In the genomic region with DNA sequence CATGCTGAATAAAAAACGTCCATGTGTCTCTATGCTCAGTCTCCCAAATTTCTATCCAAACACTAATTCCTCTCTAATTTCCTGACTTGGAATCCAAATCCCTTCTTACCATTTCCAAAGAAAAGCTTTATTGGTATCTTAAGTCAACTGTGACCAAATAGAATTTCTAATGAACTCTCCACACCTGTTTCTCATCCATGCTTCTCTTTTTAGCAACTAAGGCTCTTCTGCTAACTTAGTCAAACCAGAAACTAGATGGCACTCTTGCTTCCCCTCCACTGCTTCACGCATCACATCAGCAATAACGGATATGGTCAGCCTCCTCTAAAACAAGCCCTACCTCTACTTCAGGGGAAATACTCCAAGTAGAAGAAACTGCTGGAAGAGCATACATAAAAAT, we compare ENCODE assay signal across 11 mouse cellular contexts. TPM values are rescaled to one million over a fixed set of nuclear protein-coding genes. Genes with fewer than 3 reads are reported as not detected.
A peak's percentile ranks its signal among the peaks of the same experiment; 100 is the strongest.
DNase-seq lines count a peak whose midpoint lies in the region; ATAC-seq and TF ChIP-seq lines count a peak whose summit lies in the region.
"Had no signal": no experiment of that assay in that cellular context is flagged by ENCODE, and none has a peak within 500 bp of the region (broad histone marks: within the 10 kb centered on the region; RNA-seq: fewer than 3 reads in every experiment).

No protein-coding gene starts in this region.

- H3K4me2 ChIP-seq in forebrain, embryonic 14.5 days (ENCODE audit: low read length) = no peak overlapping the region
- H3K4me2 ChIP-seq in forebrain, embryonic 11.5 days (ENCODE audit: low read depth, low read length, severe bottlenecking) = no peak overlapping the region
- no peak overlapping the region for H3K4me2 ChIP-seq in stomach, postnatal 0 days (replicated peaks; ENCODE audit: low read depth)
- H3K4me2 ChIP-seq in kidney, embryonic 14.5 days (replicated peaks; ENCODE audit: low read depth, low read length) = no peak overlapping the region
- H3K4me2 ChIP-seq: forebrain, embryonic 12.5 days; hindbrain, embryonic 14.5 days; limb, embryonic 15.5 days had no signal

- no peaks in the 10 kb centered on the region for H3K4me1 ChIP-seq in forebrain, embryonic 14.5 days (ENCODE audit: control insufficient read depth, insufficient read depth, low read length)
- no peaks in the 10 kb centered on the region for H3K4me1 ChIP-seq in forebrain, embryonic 11.5 days (replicated peaks; ENCODE audit: control insufficient read depth, insufficient read depth, low read length)
- no peaks in the 10 kb centered on the region for H3K4me1 ChIP-seq in stomach, postnatal 0 days (replicated peaks; ENCODE audit: control insufficient read depth, insufficient read depth)
- H3K4me1 ChIP-seq in kidney, embryonic 14.5 days (ENCODE audit: control insufficient read depth, insufficient read depth, low read length) = no peaks in the 10 kb centered on the region
- H3K4me1 ChIP-seq: limb, embryonic 15.5 days had no signal

- DNase-seq in forebrain, embryonic 14.5 days (ENCODE audit: low spot score) = peak; percentile 3
- no peak for DNase-seq in forebrain, embryonic 11.5 days (ENCODE audit: low spot score)
- no peak for DNase-seq in left cerebral cortex, adult 2 months (ENCODE audit: extremely low spot score in 1 of 2, low spot score in 2 of 2)
- no peak for DNase-seq in left cerebral cortex, adult 18-20 months (ENCODE audit: low spot score in 2 of 2)
- peak; percentile 20 for DNase-seq in brain, embryonic 14.5 days (ENCODE audit: low read depth)
- DNase-seq in stomach, postnatal 0 days (ENCODE audit: low spot score) = no peak
- DNase-seq in urinary bladder, postnatal 10 days (ENCODE audit: low spot score) = no peak

- no peak overlapping the region for H3K4me3 ChIP-seq in forebrain, embryonic 14.5 days (ENCODE audit: low read depth, low read length)
- H3K4me3 ChIP-seq in forebrain, embryonic 11.5 days (ENCODE audit: low read depth, low read length) = no peak overlapping the region
- no peak overlapping the region for H3K4me3 ChIP-seq in left cerebral cortex, adult 2 months
- no peak overlapping the region for H3K4me3 ChIP-seq in stomach, postnatal 0 days (ENCODE audit: low read depth, low read length)
- H3K4me3 ChIP-seq in kidney, embryonic 14.5 days (ENCODE audit: low read length) = no peak overlapping the region
- H3K4me3 ChIP-seq: forebrain, embryonic 12.5 days; limb, embryonic 15.5 days had no signal

- no peak overlapping the region for H3K9ac ChIP-seq in forebrain, embryonic 14.5 days (ENCODE audit: low read length)
- no peak overlapping the region for H3K9ac ChIP-seq in forebrain, embryonic 11.5 days (ENCODE audit: low read length)
- H3K9ac ChIP-seq in stomach, postnatal 0 days (ENCODE audit: low read length) = no peak overlapping the region
- H3K9ac ChIP-seq in kidney, embryonic 14.5 days (ENCODE audit: low read depth, low read length) = no peak overlapping the region
- H3K9ac ChIP-seq: forebrain, embryonic 12.5 days; hindbrain, embryonic 14.5 days; limb, embryonic 15.5 days had no signal

- peak; percentile 22 for TF ChIP-seq CTCF in left cerebral cortex, adult 2 months (IDR thresholded peaks at IDR 0.05)
- TF ChIP-seq CTCF in brain, embryonic 14.5 days (IDR thresholded peaks at IDR 0.05; ENCODE audit: borderline replicate concordance, extremely low read depth, insufficient read depth, insufficient read length) = no peak
- peak; percentile 41 for TF ChIP-seq CTCF in stomach, postnatal 0 days (IDR thresholded peaks at IDR 0.05; ENCODE audit: low read depth)

- no peaks in the 10 kb centered on the region for H3K9me3 ChIP-seq in forebrain, embryonic 14.5 days (replicated peaks; ENCODE audit: control insufficient read depth, low read length)
- no peaks in the 10 kb centered on the region for H3K9me3 ChIP-seq in forebrain, embryonic 11.5 days (ENCODE audit: control insufficient read depth, low read length)
- H3K9me3 ChIP-seq in stomach, postnatal 0 days (ENCODE audit: control insufficient read depth, low read length) = no peaks in the 10 kb centered on the region
- no peaks in the 10 kb centered on the region for H3K9me3 ChIP-seq in kidney, embryonic 14.5 days (ENCODE audit: control insufficient read depth, low read length)
- H3K9me3 ChIP-seq: forebrain, embryonic 12.5 days; limb, embryonic 15.5 days had no signal

- no peak overlapping the region for H3K27ac ChIP-seq in forebrain, embryonic 14.5 days (ENCODE audit: low read depth, low read length)
- no peak overlapping the region for H3K27ac ChIP-seq in forebrain, embryonic 11.5 days (ENCODE audit: low read depth, low read length)
- H3K27ac ChIP-seq in left cerebral cortex, adult 2 months = peak overlapping the region; percentile 32; the same call in 1 of the 2 replicates
- no peak overlapping the region for H3K27ac ChIP-seq in stomach, postnatal 0 days (replicated peaks)
- H3K27ac ChIP-seq in kidney, embryonic 14.5 days (ENCODE audit: low read depth, low read length) = no peak overlapping the region
- H3K27ac ChIP-seq: forebrain, embryonic 12.5 days; hindbrain, embryonic 14.5 days; limb, embryonic 15.5 days had no signal

- ATAC-seq in forebrain, embryonic 14.5 days = no peak
- no peak for ATAC-seq in forebrain, embryonic 11.5 days (replicated peaks; ENCODE audit: low FRiP score)
- ATAC-seq in stomach, postnatal 0 days (ENCODE audit: low FRiP score, low TSS enrichment) = no peak
- ATAC-seq in kidney, embryonic 14.5 days (ENCODE audit: low FRiP score, low TSS enrichment) = no peak

- no peaks in the 10 kb centered on the region for H3K36me3 ChIP-seq in forebrain, embryonic 14.5 days (ENCODE audit: control insufficient read depth, insufficient read depth, low read length)
- no peaks in the 10 kb centered on the region for H3K36me3 ChIP-seq in forebrain, embryonic 11.5 days (ENCODE audit: control insufficient read depth, insufficient read depth, low read length)
- H3K36me3 ChIP-seq in stomach, postnatal 0 days (ENCODE audit: control insufficient read depth, insufficient read depth, low read length) = no peaks in the 10 kb centered on the region
- H3K36me3 ChIP-seq in kidney, embryonic 14.5 days (ENCODE audit: control insufficient read depth, insufficient read depth, low read length) = no peaks in the 10 kb centered on the region
- H3K36me3 ChIP-seq: forebrain, embryonic 12.5 days; limb, embryonic 15.5 days had no signal

- WGBS in forebrain, embryonic 14.5 days = 49% methylated on average over 3 of the region's 3 CpGs
- 53% methylated on average over 3 of the region's 3 CpGs for WGBS in forebrain, embryonic 11.5 days
- 45% methylated on average over 3 of the region's 3 CpGs for WGBS in stomach, postnatal 0 days
- WGBS in kidney, embryonic 14.5 days = 42% methylated on average over 3 of the region's 3 CpGs

- no peak for TF ChIP-seq POLR2A in brain, embryonic 14.5 days (IDR thresholded peaks at IDR 0.05; ENCODE audit: borderline replicate concordance, extremely low read depth, insufficient read depth, insufficient read length, poor library complexity, severe bottlenecking)

- TF ChIP-seq EP300 in stomach, postnatal 0 days (optimal IDR thresholded peaks at IDR 0.05) = no peak

- no peaks in the 10 kb centered on the region for H3K27me3 ChIP-seq in forebrain, embryonic 14.5 days (replicated peaks; ENCODE audit: control insufficient read depth, insufficient read depth, low read length)
- H3K27me3 ChIP-seq in forebrain, embryonic 11.5 days (ENCODE audit: control insufficient read depth, insufficient read depth, low read length) = no peaks in the 10 kb centered on the region
- H3K27me3 ChIP-seq in stomach, postnatal 0 days (ENCODE audit: control insufficient read depth, insufficient read depth, low read length) = no peaks in the 10 kb centered on the region
- no peaks in the 10 kb centered on the region for H3K27me3 ChIP-seq in kidney, embryonic 14.5 days (ENCODE audit: control insufficient read depth, insufficient read depth, low read length)
- H3K27me3 ChIP-seq: forebrain, embryonic 12.5 days; limb, embryonic 15.5 days had no signal

- intact Hi-C loops in left cerebral cortex, adult 2 months (cut with DNase I) = loop anchor here (2.0 to 10.0 kb wide), 3 partner anchors 119 to 453 kb away; partner anchors contain the start of gene Zbtb37

RNA-seq across cellular contexts. Expression of gene Rabgap1l, which starts 49.0 kb away (rescaled TPM):
- polyA plus RNA-seq in forebrain, embryonic 14.5 days (2014; fragmentation: Nextera tagmentation; extraction: Ambion mirVana) = 25.6 and 35.8 TPM in 2 replicates
- 11.5 and 17.4 TPM in 2 replicates for polyA plus RNA-seq in forebrain, embryonic 11.5 days (2014; fragmentation: Nextera tagmentation; extraction: Ambion mirVana)
- total RNA-seq in left cerebral cortex, adult 2 months (2021) = 100 to 1,000 TPM; 195 to 202 TPM
- total RNA-seq in left cerebral cortex, adult 18-20 months (2021) = 100 to 1,000 TPM; 205 to 221 TPM
- polyA plus RNA-seq in brain, embryonic 14.5 days (2012; rRNA removed) = 30.4 and 40.7 TPM in 2 replicates
- 19.1 and 19.6 TPM in 2 replicates for polyA plus RNA-seq in stomach, postnatal 0 days (2015; fragmentation: Nextera tagmentation; extraction: Ambion mirVana)
- 9.9 and 13.2 TPM in 2 replicates for polyA plus RNA-seq in kidney, embryonic 14.5 days (2014; fragmentation: Nextera tagmentation; extraction: Ambion mirVana)

Comparison
In these comparisons a context has a peak if more than half of its experiments do, and no peak if none do; other contexts are left out.
1. DNase-seq: peak in forebrain, embryonic 14.5 days (single experiment) and brain, embryonic 14.5 days (single experiment); none in forebrain, embryonic 11.5 days (single experiment), left cerebral cortex, adult 2 months (0 of 2), left cerebral cortex, adult 18-20 months (0 of 2), stomach, postnatal 0 days (single experiment) and urinary bladder, postnatal 10 days (single experiment).